Mouse (Mus musculus): ENCODE results near the gene Atxn1. TPM values are rescaled to one million over a fixed set of nuclear protein-coding genes. Genes with fewer than 3 reads are reported as not detected.

Gene Atxn1
- total and polyA plus RNA-seq, 3 experiments: 7.5 to 30.1 (median 27.3) TPM

GRCm38 (mm10) chr13:45851746-45852145 lies 113.1 kb downstream of the Atxn1 start:
- Histone ChIP-seq H3K27me3 (ENCODE audit: control insufficient read depth, insufficient read depth, low read length) (no peaks in the 10 kb centered on the region), H3K9ac (ENCODE audit: low read depth, low read length) (no peak overlapping the region), H3K4me1 (ENCODE audit: control insufficient read depth, insufficient read depth, low read length) (peaks cover 5% of the 10 kb centered on the region), H3K27ac (no peak overlapping the region), H3K36me3 (ENCODE audit: control insufficient read depth, insufficient read depth, low read length) (peaks cover 12% of the 10 kb centered on the region), H3K4me3 (no peak overlapping the region), H3K79me2 (replicated peaks; ENCODE audit: control insufficient read depth, insufficient read depth, low read length) (peaks cover 2% of the 10 kb centered on the region; the same call in 1 of the 2 replicates)
- TF ChIP-seq EP300 (IDR thresholded peaks at IDR 0.05; ENCODE audit: insufficient read depth, low read depth, low read length) (no peak), POLR2A (IDR thresholded peaks at IDR 0.05; ENCODE audit: insufficient read depth, low read depth, low read length) (no peak), CTCF (IDR thresholded peaks at IDR 0.05) (no peak)
- DNase-seq: no peak
- 56% methylated on average over 2 of the region's 2 CpGs for WGBS
- intact Hi-C loops (cut with DNase I): no loop called here

GRCm38 (mm10) chr13:45851156-45851555 lies 113.7 kb downstream of the Atxn1 start:
- intact Hi-C loops (cut with DNase I): no loop called here
- DNase-seq: no peak
- no peaks in the 10 kb centered on the region for H3K27me3 ChIP-seq (ENCODE audit: control insufficient read depth, insufficient read depth, low read length)
- H3K36me3 ChIP-seq (ENCODE audit: control insufficient read depth, insufficient read depth, low read length): peaks cover 12% of the 10 kb centered on the region
- 55% methylated on average over 4 of the region's 4 CpGs for WGBS
- H3K9ac ChIP-seq (ENCODE audit: low read depth, low read length): no peak overlapping the region
- peaks cover 5% of the 10 kb centered on the region for H3K4me1 ChIP-seq (ENCODE audit: control insufficient read depth, insufficient read depth, low read length)
- H3K79me2 ChIP-seq (replicated peaks; ENCODE audit: control insufficient read depth, insufficient read depth, low read length): peaks cover 2% of the 10 kb centered on the region; the same call in 1 of the 2 replicates
- no peak overlapping the region for H3K27ac ChIP-seq
- H3K4me3 ChIP-seq: no peak overlapping the region
- no peak for TF ChIP-seq CTCF (IDR thresholded peaks at IDR 0.05)
- no peak for TF ChIP-seq EP300 (IDR thresholded peaks at IDR 0.05; ENCODE audit: insufficient read depth, low read depth, low read length)
- no peak for TF ChIP-seq POLR2A (IDR thresholded peaks at IDR 0.05; ENCODE audit: insufficient read depth, low read depth, low read length)

GRCm38 (mm10) chr13:45850181-45850974 lies 114.4 kb downstream of the Atxn1 start:
- H3K4me1 ChIP-seq (ENCODE audit: control insufficient read depth, insufficient read depth, low read length): peaks cover 5% of the 10 kb centered on the region
- no peak for DNase-seq
- peaks cover 2% of the 10 kb centered on the region; the same call in 1 of the 2 replicates for H3K79me2 ChIP-seq (replicated peaks; ENCODE audit: control insufficient read depth, insufficient read depth, low read length)
- intact Hi-C loops (cut with DNase I): no loop called here
- no peaks in the 10 kb centered on the region for H3K27me3 ChIP-seq (ENCODE audit: control insufficient read depth, insufficient read depth, low read length)
- H3K9ac ChIP-seq (ENCODE audit: low read depth, low read length): no peak overlapping the region
- no peak overlapping the region for H3K4me3 ChIP-seq
- H3K27ac ChIP-seq: no peak overlapping the region
- peaks cover 12% of the 10 kb centered on the region for H3K36me3 ChIP-seq (ENCODE audit: control insufficient read depth, insufficient read depth, low read length)
- 81% methylated on average over 5 of the region's 5 CpGs for WGBS
- no peak for TF ChIP-seq POLR2A (IDR thresholded peaks at IDR 0.05; ENCODE audit: insufficient read depth, low read depth, low read length)
- no peak for TF ChIP-seq CTCF (IDR thresholded peaks at IDR 0.05)
- TF ChIP-seq EP300 (IDR thresholded peaks at IDR 0.05; ENCODE audit: insufficient read depth, low read depth, low read length): no peak

DNA sequence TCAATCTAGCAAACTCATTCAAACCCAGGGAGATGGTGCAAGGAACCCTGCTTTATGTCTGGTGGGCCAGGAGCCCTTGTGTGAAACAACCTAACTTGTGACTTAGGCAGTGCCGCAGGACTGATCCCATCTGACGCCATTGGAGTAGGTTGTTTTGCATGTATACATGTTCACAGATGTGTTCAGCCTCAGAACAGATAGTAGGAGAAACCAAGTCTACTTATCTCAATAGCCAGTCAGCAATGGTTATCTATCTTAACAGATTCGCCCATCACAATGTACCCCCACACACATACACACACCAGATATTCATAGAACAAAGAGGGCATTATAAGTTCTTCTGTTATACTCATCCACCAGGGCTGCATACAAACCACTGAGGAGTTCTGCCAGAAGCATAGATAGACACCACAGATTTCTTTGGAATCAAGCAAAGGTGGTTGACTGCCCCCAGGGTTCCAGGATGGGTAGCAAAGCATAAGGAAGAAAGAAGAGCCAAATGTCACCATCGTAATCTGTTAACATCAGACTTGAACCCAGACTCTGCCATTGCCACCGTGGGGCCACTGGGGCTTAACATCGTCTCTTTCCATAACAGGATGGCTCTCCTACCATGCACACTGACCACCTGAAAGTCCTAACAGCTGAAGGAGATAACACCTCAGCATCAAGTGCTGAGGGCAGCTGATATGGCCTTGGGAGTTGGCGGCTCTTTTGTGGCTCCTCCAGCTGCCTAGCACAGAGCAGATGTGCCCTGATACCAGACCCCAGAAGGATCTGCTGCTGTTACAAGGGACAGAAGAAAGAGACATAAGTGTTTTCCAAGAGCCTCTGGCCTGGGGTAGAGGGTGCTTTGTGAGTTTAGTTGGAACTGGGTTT lies 115.4 kb downstream of the Atxn1 start:
- Histone ChIP-seq H3K36me3 (ENCODE audit: control insufficient read depth, insufficient read depth, low read length) (peaks cover 12% of the 10 kb centered on the region), H3K9ac (ENCODE audit: low read depth, low read length) (no peak overlapping the region), H3K27ac (no peak overlapping the region), H3K27me3 (ENCODE audit: control insufficient read depth, insufficient read depth, low read length) (no peaks in the 10 kb centered on the region), H3K4me3 (no peak overlapping the region), H3K79me2 (replicated peaks; ENCODE audit: control insufficient read depth, insufficient read depth, low read length) (peaks cover 2% of the 10 kb centered on the region; the same call in 1 of the 2 replicates), H3K4me1 (ENCODE audit: control insufficient read depth, insufficient read depth, low read length) (peaks cover 5% of the 10 kb centered on the region)
- TF ChIP-seq EP300 (IDR thresholded peaks at IDR 0.05; ENCODE audit: insufficient read depth, low read depth, low read length): no peak
- TF ChIP-seq POLR2A (IDR thresholded peaks at IDR 0.05; ENCODE audit: insufficient read depth, low read depth, low read length): no peak
- no peak for TF ChIP-seq CTCF (IDR thresholded peaks at IDR 0.05)
- intact Hi-C loops (cut with DNase I): no loop called here
- no peak for DNase-seq
- 91% methylated on average over 7 of the region's 7 CpGs for WGBS

DNA sequence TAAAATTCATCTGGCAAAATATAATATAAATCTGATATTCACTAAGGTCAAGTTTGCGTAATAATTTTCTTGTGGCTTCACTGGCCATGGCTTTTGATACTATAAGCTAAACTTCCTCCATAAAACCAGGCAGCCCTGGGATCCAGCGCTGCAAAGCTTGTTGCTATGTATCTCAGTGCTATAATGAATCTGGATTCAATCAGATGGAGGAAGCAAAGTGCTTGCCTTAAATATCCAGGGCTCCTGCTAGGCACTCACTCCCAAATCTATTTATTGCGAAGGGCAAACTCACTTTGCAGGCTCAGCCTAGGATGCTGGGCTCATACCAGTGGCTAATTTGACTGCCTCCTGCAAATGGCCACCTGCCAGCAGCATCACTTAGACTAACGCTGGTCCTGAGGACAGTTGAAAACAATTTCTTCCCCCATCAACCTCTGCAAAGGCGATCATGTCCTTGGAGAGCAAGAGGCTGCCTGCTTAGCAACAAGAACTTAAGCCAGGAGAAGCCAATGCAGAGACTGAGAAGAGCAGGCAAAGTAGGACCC lies 122.2 kb downstream of the Atxn1 start:
- Histone ChIP-seq H3K36me3 (ENCODE audit: control insufficient read depth, insufficient read depth, low read length) (peaks cover 2% of the 10 kb centered on the region; the same call in 1 of the 2 replicates), H3K27me3 (ENCODE audit: control insufficient read depth, insufficient read depth, low read length) (no peaks in the 10 kb centered on the region), H3K79me2 (replicated peaks; ENCODE audit: control insufficient read depth, insufficient read depth, low read length) (no peaks in the 10 kb centered on the region), H3K4me3 (no peak overlapping the region), H3K9ac (ENCODE audit: low read depth, low read length) (no peak overlapping the region), H3K4me1 (ENCODE audit: control insufficient read depth, insufficient read depth, low read length) (peaks cover 4% of the 10 kb centered on the region; the same call in 1 of the 2 replicates), H3K27ac (no peak overlapping the region)
- WGBS: 62% methylated on average over 5 of the region's 5 CpGs
- intact Hi-C loops (cut with DNase I): no loop called here
- no peak for TF ChIP-seq EP300 (IDR thresholded peaks at IDR 0.05; ENCODE audit: insufficient read depth, low read depth, low read length)
- DNase-seq: no peak

All from heart, adult 2 months (tissue).